Mouse (Mus musculus) MEL (cell line): ENCODE results near the gene Tmprss11b. TPM values are rescaled to one million over a fixed set of nuclear protein-coding genes. Genes with fewer than 3 reads are reported as not detected.

Experiments
- DNase-seq: peaks from one replicate; pipeline ENCODE4 v3.0.0; 2011; ENCODE audit warnings: low read depth, low spot score
- H3K27ac ChIP-seq: 2 replicates; pipeline ENCODE4 v1.5.1; 2012; ENCODE audit warnings: low read depth, mild to moderate bottlenecking, control low read depth, low read length, moderate library complexity; ENCODE audit not compliant: control insufficient read depth
- H3K27me3 ChIP-seq, 2 experiments: fragments of 150-350 bp in 1 of 2; sonication (generic) in 1 of 2; 2 replicates each; pipeline ENCODE4 v1.6.1; 2012; ENCODE audit warnings: low read length in 2 of 2, mild to moderate bottlenecking in 2 of 2, improper control_type of control experiment in 1 of 2, moderate library complexity in 1 of 2; ENCODE audit not compliant: insufficient read depth in 2 of 2, control insufficient read depth in 1 of 2
- H3K36me3 ChIP-seq, 2 experiments: 2 replicates each; pipeline ENCODE4 v1.6.1; 2012 to 2014; ENCODE audit warnings: low read length in 2 of 2, improper control_type of control experiment in 1 of 2, inconsistent platforms in 1 of 2, mild to moderate bottlenecking in 1 of 2; ENCODE audit not compliant: insufficient read depth in 2 of 2, control insufficient read depth in 1 of 2
- H3K4me1 ChIP-seq, 2 experiments: fragments of 150-350 bp in 1 of 2; sonication (generic) in 1 of 2; 2 replicates each; pipeline ENCODE4 v1.6.1; 2012; ENCODE audit warnings: low read length in 2 of 2, improper control_type of control experiment in 1 of 2, mild to moderate bottlenecking in 1 of 2; ENCODE audit not compliant: insufficient read depth in 2 of 2, control insufficient read depth in 1 of 2
- H3K4me3 ChIP-seq, 2 experiments: fragments of 150-350 bp in 1 of 2; sonication (generic) in 1 of 2; 2 replicates each; pipeline ENCODE4 v1.5.1; 2012; ENCODE audit warnings: low read depth in 2 of 2, low read length in 2 of 2, mild to moderate bottlenecking in 2 of 2, moderate library complexity in 2 of 2, control low read depth in 1 of 2, improper control_type of control experiment in 1 of 2; ENCODE audit not compliant: control insufficient read depth in 1 of 2, insufficient read depth in 1 of 2
- H3K79me2 ChIP-seq: 2 replicates; pipeline ENCODE4 v1.6.1; 2012; ENCODE audit warnings: mild to moderate bottlenecking, low read length, moderate library complexity; ENCODE audit not compliant: control insufficient read depth, poor library complexity, insufficient read depth
- H3K9ac ChIP-seq: 2 replicates; pipeline ENCODE4 v1.6.1; 2012; ENCODE audit warnings: low read depth, mild to moderate bottlenecking, control low read depth, low read length, moderate library complexity; ENCODE audit not compliant: control insufficient read depth, poor library complexity, severe bottlenecking
- H3K9me3 ChIP-seq: fragments of 150-350 bp; sonication (generic); replicated peaks from 2 replicates; pipeline ENCODE4 v1.6.1; 2012; ENCODE audit warnings: mild to moderate bottlenecking, low read length, improper control_type of control experiment, moderate library complexity; ENCODE audit not compliant: insufficient read depth
- CTCF ChIP-seq, 3 experiments: IDR thresholded peaks in 2 of 3; conservative IDR thresholded peaks in 1 of 3; 2 replicates each; pipeline ENCODE4 v1.5.1; 2011 to 2012; ENCODE audit warnings: low read length in 3 of 3, low read depth in 2 of 3, mild to moderate bottlenecking in 2 of 3, improper control_type of control experiment in 1 of 3, inconsistent platforms in 1 of 3, mixed read lengths in 1 of 3, moderate library complexity in 1 of 3; ENCODE audit not compliant: control insufficient read depth in 1 of 3, insufficient read depth in 1 of 3, poor library complexity in 1 of 3, severe bottlenecking in 1 of 3
- GABPA ChIP-seq: IDR thresholded peaks from 2 replicates; pipeline ENCODE4 v1.6.1; 2012; ENCODE audit warnings: low read depth, mild to moderate bottlenecking, inconsistent platforms, low read length, improper control_type of control experiment, moderate library complexity
- HCFC1 ChIP-seq: IDR thresholded peaks from 2 replicates; pipeline ENCODE4 v1.6.1; 2012; ENCODE audit warnings: low read depth, mild to moderate bottlenecking, inconsistent platforms, low read length, improper control_type of control experiment, moderate library complexity
- KAT2A ChIP-seq: conservative IDR thresholded peaks from 2 replicates; pipeline ENCODE4 v1.6.1; 2012; ENCODE audit warnings: low read depth, low read length, improper control_type of control experiment, inconsistent platforms
- MAFK ChIP-seq: IDR thresholded peaks from 2 replicates; pipeline ENCODE4 v1.6.1; 2011; ENCODE audit warnings: low read depth, mild to moderate bottlenecking, low read length, improper control_type of control experiment, borderline replicate concordance
- MAZ ChIP-seq: IDR thresholded peaks from 2 replicates; pipeline ENCODE4 v1.6.1; 2012; ENCODE audit warnings: low read depth, mild to moderate bottlenecking, inconsistent platforms, low read length, improper control_type of control experiment
- NELFE ChIP-seq: IDR thresholded peaks from 2 replicates; pipeline ENCODE4 v1.6.1; 2011; ENCODE audit warnings: low read depth, low read length, improper control_type of control experiment
- NRF1 ChIP-seq: IDR thresholded peaks from 2 replicates; pipeline ENCODE4 v1.6.1; 2014; ENCODE audit warnings: low read depth, mild to moderate bottlenecking, inconsistent platforms, low read length, improper control_type of control experiment, moderate library complexity; ENCODE audit not compliant: poor library complexity, insufficient read depth, severe bottlenecking
- POLR2A ChIP-seq, 2 experiments: IDR thresholded peaks; 2 replicates each; pipeline ENCODE4 v1.6.1; 2011 to 2012; ENCODE audit warnings: low read length in 2 of 2, mild to moderate bottlenecking in 2 of 2, control low read depth in 1 of 2, improper control_type of control experiment in 1 of 2, low read depth in 1 of 2, moderate library complexity in 1 of 2; ENCODE audit not compliant: control insufficient read depth in 1 of 2, insufficient read depth in 1 of 2, poor library complexity in 1 of 2
- RAD21 ChIP-seq: IDR thresholded peaks from 2 replicates; pipeline ENCODE4 v1.6.1; 2011; ENCODE audit warnings: mild to moderate bottlenecking, low read depth, low read length, improper control_type of control experiment
- RCOR1 ChIP-seq: IDR thresholded peaks from 2 replicates; pipeline ENCODE4 v1.6.1; 2012; ENCODE audit warnings: low read depth, mild to moderate bottlenecking, inconsistent platforms, low read length, improper control_type of control experiment
- SIN3A ChIP-seq: IDR thresholded peaks from 2 replicates; pipeline ENCODE4 v1.6.1; 2012; ENCODE audit warnings: low read length, improper control_type of control experiment, inconsistent platforms
- SMC3 ChIP-seq: IDR thresholded peaks from 2 replicates; pipeline ENCODE4 v1.6.1; 2011; ENCODE audit warnings: low read depth, low read length, improper control_type of control experiment
- TCF12 ChIP-seq: IDR thresholded peaks from 2 replicates; pipeline ENCODE4 v1.6.1; 2014; ENCODE audit warnings: low read depth, mild to moderate bottlenecking, inconsistent platforms, low read length, improper control_type of control experiment, moderate library complexity
- USF1 ChIP-seq: IDR thresholded peaks from 2 replicates; pipeline ENCODE4 v1.6.1; 2014; ENCODE audit warnings: low read depth, mild to moderate bottlenecking, inconsistent platforms, low read length, improper control_type of control experiment, moderate library complexity
- ZC3H11A ChIP-seq: IDR thresholded peaks from 2 replicates; pipeline ENCODE4 v1.6.1; 2012; ENCODE audit warnings: low read depth, mild to moderate bottlenecking, inconsistent platforms, low read length, improper control_type of control experiment
- ZKSCAN1 ChIP-seq: IDR thresholded peaks from 2 replicates; pipeline ENCODE4 v1.6.1; 2012; ENCODE audit warnings: low read depth, mild to moderate bottlenecking, inconsistent platforms, low read length, improper control_type of control experiment, moderate library complexity
- ZNF384 ChIP-seq: IDR thresholded peaks from 2 replicates; pipeline ENCODE4 v1.6.1; 2012; ENCODE audit warnings: low read depth, mild to moderate bottlenecking, inconsistent platforms, low read length, improper control_type of control experiment
- polyA plus RNA-seq, 2 experiments: library from polyadenylated mRNA; stranded (reverse) in 1 of 2; unstranded in 1 of 2; fragments of >175 nt in 1 of 2; fragments of >200 nt in 1 of 2; gene quantifications; 2 replicates each; pipeline versions ENCODE4 v1.2.1 to v1.2.4; 2012; ENCODE audit warnings: low replicate concordance in 2 of 2, low read depth in 1 of 2; ENCODE audit not compliant: insufficient read length in 2 of 2, insufficient read depth in 1 of 2, missing spikeins in 1 of 2
- total RNA-seq: library from RNA; depleted of rRNA; stranded (reverse); fragments of 300-350 nt; gene quantifications from 2 replicates; pipeline ENCODE4 v1.2.3, GENCODE M21; 2012

Gene Tmprss11b
- total and polyA plus RNA-seq, 3 experiments = not detected

- H3K79me2 ChIP-seq = no peaks in the 10 kb centered on the region
- no peak overlapping the region for H3K27ac ChIP-seq
- H3K4me1 ChIP-seq = no peaks in the 10 kb centered on the region
- DNase-seq = no peak
- H3K9me3 ChIP-seq = no peaks in the 10 kb centered on the region
- no peak overlapping the region for H3K9ac ChIP-seq
- no peaks in the 10 kb centered on the region for H3K27me3 ChIP-seq
- no peaks in the 10 kb centered on the region for H3K36me3 ChIP-seq
- no peak overlapping the region for H3K4me3 ChIP-seq
- TF ChIP-seq GABPA (no peak), USF1 (no peak), ZNF384 (no peak), RAD21 (no peak), SIN3A (no peak), TCF12 (no peak), MAFK (no peak), HCFC1 (no peak), CTCF (IDR thresholded peaks at IDR 0.05 in 2 of 3, conservative IDR thresholded peaks at IDR 0.05 in 1 of 3; ENCODE audit: control insufficient read depth in 1 of 3, insufficient read depth in 1 of 3, low read depth in 2 of 3, low read length in 3 of 3, poor library complexity in 1 of 3, severe bottlenecking in 1 of 3) (no peak), NELFE (no peak), KAT2A (no peak), ZC3H11A (no peak), ZKSCAN1 (no peak), POLR2A (IDR thresholded peaks at IDR 0.05; ENCODE audit: control insufficient read depth in 1 of 2, insufficient read depth in 1 of 2, low read depth in 1 of 2, low read length in 2 of 2, poor library complexity in 1 of 2) (no peak), NRF1 (no peak), MAZ (no peak), SMC3 (no peak), RCOR1 (no peak)
Observed at GRCm38 (mm10) chr5:86640795-86641194, 35.4 kb downstream of the Tmprss11b start.

- TF ChIP-seq ZC3H11A = no peak
- TF ChIP-seq, all 39 proteins: peak for 0
- Histone ChIP-seq H3K79me2 (no peaks in the 10 kb centered on the region), H3K4me3 (no peak within 1 kb of the TSS), H3K4me1 (no peaks in the 10 kb centered on the region), H3K36me3 (no peaks in the 10 kb centered on the region), H3K9me3 (no peaks in the 10 kb centered on the region), H3K27me3 (no peaks in the 10 kb centered on the region), H3K27ac (no peak within 1 kb of the TSS), H3K9ac (no peak within 1 kb of the TSS)
- DNase-seq = no peak
Observed at GRCm38 (mm10) chr5:86632324-86632723, 43.8 kb downstream of the Tmprss11b start, which contains the start of gene Tmprss11f. Gene Tmprss11f, minus strand, starts transcription at chr5:86632424.
